Mouse (Mus musculus) G1E-ER4 (cell line): ENCODE results near the gene Srpk2. TPM values are rescaled to one million over a fixed set of nuclear protein-coding genes. Genes with fewer than 3 reads are reported as not detected.

Source experiments
- GATA1 ChIP-seq: IDR thresholded peaks from one replicate; pipeline ENCODE4 v1.8.0; 2012; ENCODE audit warnings: low read length, inconsistent platforms
- polyA plus RNA-seq: library from polyadenylated mRNA; stranded (reverse); fragments of >175 nt; gene quantifications from 2 replicates; pipeline ENCODE4 v1.2.3, GENCODE M21; 2012

The Srpk2 gene
- polyA plus RNA-seq, 1 experiment: 13.3 TPM

DNA sequence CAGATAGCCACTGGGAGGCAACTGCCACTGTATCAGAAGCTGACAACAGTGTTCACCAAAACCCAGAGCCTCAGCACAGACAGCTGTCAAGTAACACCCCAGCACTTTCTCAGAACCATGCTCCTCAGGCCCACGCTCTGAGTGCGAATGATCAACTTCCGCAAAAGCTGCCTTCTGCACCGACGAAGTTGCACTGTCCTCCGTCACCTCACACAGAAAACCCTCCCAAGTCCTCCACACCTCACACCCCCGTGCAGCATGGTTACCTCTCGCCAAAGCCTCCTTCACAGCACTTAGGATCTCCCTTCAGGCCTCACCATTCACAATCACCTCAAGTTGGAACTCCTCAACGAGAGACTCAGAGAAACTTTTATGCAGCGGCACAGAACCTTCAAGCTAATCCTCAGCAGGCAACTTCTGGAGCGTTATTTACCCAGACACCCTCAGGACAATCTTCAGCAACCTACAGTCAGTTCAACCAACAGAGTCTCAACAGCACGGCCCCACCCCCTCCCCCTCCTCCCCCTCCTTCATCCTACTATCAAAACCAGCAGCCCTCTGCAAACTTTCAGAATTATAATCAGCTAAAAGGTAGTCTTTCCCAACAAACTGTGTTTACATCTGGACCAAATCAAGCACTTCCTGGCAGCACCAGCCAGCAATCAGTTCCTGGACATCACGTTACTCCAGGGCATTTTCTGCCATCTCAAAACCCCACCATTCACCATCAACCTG, 182.7 kb downstream of the Srpk2 start:
- TF ChIP-seq GATA1: no peak

DNA sequence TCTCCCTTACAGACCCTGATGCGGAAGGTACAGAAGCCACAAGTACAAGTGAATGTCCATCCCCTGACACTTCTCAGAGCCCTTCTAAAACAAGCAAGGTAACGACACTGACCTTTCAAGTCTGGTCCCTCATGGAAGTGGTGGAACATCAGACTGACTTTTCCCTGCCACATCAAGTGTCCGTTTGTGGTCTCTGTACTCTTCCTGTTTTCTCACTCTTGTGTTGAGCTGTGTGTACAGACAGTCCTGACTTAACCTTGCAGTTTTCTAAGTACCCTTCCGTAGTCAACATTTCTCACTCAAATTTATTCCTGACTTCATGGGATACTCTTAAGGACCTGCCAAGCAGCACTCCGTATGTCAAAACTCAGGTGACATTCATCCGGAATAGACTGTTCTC, 183.7 kb downstream of the Srpk2 start:
- no peak for TF ChIP-seq GATA1

DNA sequence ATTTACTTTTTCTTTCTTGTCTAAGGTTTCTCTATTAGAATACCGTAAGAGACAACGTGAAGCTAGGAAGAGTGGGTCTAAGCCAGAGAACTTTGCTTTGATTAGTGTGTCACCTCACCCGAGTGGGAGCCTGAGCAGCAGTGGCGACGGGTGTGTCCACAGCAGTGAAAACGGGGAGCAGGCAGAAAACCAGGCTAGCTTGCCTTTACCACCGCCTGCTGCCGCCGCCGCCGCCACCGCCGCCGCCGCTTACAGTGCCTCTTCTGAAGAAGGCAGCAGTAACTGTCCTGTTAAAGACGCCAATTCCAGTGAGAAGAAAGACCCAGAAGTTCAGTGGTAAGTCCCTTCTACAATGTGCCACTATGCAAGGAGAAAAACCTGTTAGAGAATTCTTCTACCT, 185.2 kb downstream of the Srpk2 start:
- no peak for TF ChIP-seq GATA1

DNA sequence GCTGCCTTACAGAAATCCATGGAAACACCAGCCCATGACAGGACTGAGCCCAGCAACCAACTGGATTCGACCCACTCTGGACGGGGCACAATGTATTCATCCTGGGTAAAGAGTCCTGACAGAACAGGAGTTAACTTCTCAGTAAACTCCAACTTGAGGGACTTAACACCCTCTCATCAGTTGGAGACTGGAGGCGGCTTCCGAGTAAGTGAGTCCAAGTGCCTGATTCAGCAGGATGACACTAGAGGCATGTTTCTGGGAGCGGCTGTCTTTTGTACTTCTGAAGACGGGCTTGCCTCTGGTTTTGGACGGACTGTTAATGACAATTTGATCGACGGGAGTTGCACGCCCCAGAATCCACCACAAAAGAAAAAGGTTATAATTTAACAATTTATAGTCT, 186.5 kb downstream of the Srpk2 start:
- TF ChIP-seq GATA1: no peak

DNA sequence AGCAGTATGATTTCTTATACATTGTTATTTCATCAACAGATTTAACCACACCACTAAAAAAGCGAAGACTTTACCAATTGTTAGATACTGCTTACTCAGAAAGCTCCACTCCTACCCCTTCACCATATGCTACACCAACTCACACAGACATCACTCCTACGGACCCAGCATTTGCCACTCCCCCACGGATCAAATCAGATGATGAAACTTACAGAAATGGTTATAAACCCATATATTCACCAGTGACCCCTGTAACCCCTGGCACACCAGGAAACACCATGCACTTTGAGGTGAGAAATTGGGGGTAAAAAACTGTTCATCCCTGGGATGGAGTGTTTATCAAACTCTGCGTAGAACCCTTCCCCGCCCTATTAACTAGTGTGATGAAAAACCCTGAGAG, 187.5 kb downstream of the Srpk2 start:
- TF ChIP-seq GATA1: no peak

DNA sequence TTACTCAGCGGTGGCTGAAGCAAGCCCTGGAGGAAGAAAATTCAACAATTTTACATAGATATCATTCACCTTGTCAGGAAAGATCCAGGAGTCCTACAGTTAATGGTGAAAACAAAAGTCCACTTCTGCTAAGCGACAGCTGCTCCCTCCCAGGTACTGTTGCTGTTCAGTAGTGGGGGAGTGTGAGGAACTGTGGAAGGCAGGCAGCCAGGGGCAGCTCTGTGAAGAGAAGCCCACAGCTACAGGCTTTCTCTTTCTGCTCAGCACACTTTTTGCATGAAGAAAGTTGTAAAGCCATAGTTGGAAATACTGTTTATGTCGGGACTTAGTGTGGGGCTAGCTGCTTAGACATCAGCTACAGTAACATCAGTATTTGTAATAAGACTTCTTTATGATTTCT, 188.0 kb downstream of the Srpk2 start:
- no peak for TF ChIP-seq GATA1

DNA sequence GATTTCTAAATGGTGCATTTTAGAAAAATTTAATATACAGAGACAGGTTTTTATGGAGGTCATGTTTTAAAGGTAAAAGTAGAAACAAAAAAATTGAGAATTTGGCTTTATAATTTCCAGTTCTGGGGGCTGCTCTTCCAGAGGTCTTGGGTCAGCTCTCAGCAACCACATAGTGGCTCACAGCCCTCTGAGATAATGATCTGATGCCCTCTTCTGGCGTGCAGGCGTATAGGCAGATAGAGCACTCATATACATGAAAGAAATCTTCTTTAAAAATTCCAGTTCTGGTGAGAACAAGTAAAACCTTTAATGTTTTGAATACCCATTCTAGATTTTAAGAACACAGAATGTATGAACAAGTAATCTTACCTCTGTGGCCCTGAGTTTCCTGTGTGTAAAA, 193.6 kb downstream of the Srpk2 start:
- no peak for TF ChIP-seq GATA1

DNA sequence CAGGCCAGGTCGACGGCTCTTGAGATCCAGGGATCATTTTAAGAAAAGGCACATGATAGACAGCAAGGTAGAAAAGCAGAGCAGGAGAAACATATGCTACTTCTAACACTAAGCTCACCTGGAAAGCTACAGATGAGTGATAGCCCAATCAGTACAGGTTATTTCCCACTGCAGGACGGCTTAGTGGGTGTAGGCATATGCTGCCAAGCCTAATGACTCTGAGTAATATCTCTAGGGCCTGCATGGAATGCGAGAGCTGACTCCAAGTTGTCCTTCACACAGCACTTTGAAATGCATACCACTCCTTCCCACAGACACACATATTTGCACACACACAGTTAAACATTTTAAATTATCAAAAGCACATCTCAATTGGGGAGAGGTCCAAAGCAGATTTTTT, 195.2 kb downstream of the Srpk2 start:
- TF ChIP-seq GATA1: no peak

DNA sequence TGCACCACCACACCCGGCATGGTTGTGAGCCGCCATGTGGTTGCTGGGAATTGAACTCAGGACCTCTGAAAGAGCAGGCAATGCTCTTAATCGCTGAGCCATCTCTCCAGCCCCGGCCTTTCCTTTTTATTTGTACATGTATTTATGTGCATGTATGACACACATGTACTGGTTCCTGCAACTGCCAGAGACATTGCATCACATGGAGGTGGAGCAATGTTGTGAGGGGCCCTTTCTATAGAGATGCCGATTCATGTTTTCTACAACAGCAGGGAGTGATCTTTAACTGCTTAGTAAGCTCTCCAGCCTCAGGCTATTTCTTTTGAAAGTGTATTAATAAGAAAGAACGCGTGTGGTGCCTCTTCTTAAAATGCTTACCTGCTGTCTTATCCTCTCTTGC, 200.6 kb downstream of the Srpk2 start:
- no peak for TF ChIP-seq GATA1

DNA sequence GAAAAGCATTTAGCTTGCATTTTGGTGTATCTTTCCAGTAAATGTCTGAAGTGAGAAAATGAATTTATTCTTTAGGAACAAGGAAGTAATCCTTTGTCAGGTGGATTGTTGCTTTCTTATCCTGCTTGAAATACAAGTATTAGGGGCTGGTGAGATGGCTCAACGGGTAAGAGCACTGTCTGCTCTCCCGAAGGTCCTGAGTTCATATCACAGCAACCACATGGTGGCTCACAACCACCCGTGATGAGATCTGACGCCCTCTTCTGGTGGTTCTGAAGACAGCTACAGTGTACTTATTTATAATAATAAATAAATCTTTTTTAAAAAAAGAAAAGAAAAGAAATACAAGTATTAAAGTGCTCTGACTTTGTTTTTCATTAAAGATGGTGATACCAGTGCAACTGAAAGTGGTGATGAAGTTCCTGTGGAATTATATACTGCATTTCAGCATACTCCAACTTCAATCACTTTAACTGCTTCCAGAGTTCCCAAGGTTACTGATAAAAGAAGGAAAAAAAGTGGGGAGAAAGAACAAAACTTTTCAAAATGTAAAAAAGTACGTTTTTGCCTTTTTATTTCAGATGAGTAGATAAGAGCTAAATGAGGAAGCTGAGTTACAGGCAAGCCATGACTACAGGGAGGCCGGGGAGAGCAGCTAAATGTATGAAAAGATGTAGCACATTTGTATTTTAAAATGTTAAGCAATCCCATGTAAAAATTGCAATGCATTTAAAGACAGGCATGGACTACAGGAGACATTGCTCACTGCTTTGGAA, 211.1 kb downstream of the Srpk2 start:
- no peak for TF ChIP-seq GATA1

DNA sequence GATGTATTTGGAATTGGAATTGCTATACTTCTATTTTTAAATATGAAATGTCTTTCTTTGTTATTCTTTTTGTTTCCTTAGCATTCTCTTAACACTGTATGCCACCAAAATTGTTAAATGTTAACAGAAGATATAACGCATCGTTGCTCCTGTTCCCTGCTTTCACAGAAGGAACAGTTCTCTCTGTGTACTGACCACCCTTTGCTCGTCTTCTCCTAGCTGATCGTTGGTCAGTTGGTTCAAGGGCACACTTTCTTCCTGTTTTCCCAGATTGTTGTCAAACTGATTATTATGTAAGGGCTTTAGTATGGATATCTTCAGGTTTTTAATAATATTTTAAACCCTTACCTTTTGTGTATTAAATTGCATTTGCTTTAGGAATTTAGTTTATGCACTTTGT, 217.9 kb downstream of the Srpk2 start:
- no peak for TF ChIP-seq GATA1

DNA sequence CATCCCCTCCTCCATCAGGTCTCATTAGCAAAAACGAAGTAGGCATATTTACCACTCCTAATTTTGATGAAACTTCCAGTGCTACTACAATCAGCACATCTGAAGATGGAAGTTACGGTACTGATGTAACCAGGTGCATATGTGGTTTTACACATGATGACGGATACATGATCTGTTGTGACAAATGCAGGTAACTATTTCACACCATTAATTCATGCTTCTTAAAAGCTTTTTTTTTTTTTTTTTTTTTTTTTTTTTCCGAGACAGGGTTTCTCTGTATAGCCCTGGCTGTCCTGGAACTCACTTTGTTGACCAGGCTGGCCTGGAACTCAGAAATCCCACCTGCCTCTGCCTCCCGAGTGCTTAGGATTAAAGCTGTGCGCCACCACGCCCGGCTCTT, 219.7 kb downstream of the Srpk2 start:
- TF ChIP-seq GATA1: no peak

DNA sequence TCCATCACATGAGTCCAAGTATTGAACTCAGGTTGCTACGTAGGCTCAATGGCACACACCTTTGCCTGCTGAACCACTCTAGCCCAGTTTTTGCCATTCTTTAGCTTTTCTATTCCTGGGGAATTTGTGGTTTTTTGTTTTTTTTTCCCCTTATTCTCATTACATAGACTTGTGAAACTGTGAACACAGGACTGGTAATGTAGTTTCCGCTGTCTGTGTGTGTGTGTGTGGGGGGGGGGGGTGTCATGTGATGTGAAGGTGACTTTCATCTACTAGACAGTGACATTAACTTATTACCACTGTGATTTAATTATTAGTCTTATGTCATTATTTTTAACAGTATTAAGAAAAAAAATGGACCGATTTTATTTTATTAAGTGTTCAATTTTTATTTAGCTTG, 220.2 kb downstream of the Srpk2 start:
- no peak for TF ChIP-seq GATA1

DNA sequence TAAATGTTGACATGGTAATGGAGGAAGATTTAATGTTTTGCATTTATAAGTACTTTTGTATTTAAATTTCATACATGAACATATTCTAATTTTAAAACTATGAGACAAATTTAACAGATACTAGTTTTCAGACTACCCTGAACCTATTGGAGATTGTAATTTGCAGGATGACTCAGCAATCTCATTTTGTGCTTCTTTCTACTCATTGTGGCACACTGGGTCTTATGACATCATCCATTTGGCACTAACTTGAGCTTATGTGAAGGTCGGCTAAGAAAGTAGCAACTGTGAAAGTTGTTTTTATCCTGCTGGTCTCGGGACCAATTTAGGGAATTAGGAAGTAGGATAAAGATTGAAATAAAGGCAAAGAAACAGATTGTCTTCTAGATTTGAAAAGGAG, 222.7 kb downstream of the Srpk2 start:
- no peak for TF ChIP-seq GATA1

Other genes starting within 250 kb of the Srpk2 start
- gene Pus7, start 99.1 kb upstream of the Srpk2 start, polyA plus RNA-seq: 13.3 and 16.5 TPM in 2 replicates
- 8.3 and 12.7 TPM in 2 replicates for gene Rint1, start 103.1 kb upstream of the Srpk2 start, polyA plus RNA-seq
- 2.2 and 12.1 TPM in 2 replicates for gene Tomm7, start 159.5 kb upstream of the Srpk2 start, polyA plus RNA-seq